Mouse (Mus musculus): ENCODE measurements around the gene Lhfpl5.
"Not testable (repeated sequence)": the region's sequence is repeated elsewhere in the genome, so short reads cannot be mapped to it uniquely, and the experiment has no call there.

Lhfpl5 gene

DNA sequence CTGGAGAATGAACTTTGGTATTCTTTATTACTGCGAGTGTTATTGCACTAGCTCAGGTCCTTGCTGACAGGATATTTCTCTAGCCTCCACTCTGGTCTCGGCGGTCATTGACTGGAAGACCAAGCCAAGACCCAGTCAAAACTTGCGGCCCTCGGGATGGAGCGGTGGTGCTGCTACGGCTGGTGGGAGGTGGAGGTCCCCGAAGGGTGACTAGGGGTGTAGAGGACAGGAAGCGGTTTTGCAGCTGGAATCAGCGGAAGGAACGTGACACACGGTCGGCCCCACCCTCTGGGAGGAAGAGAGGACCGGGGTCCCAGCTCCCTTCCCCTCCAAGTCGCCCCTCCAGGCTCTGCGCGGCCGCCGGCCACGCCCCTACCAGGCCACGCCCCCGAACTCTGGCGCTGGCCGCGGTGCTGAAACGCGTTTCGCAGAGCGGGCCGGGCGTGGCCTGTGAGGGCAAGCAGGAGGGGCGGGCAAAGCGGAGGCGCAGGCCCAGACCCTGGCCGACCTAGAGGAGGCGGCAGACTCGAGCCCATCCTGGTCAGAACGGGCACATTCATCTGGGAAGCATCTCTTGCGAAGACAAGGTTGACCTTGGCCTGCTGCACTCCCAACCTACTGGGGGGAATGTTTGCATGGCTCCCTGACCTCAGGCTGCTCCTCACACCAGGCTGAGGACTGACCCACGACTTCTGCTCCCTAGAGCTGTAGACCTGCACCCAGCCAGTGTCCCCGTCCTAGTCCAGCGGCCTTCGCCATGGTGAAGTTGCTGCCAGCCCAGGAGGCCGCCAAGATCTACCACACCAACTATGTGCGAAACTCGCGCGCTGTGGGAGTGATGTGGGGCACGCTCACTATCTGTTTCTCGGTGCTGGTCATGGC is at the start of gene Lhfpl5:
Gene Lhfpl5, plus strand, starts transcription at position 398 of the 882 bp plus-strand sequence.
- peak; percentile 85 for DNase-seq (ENCODE audit: low spot score)

DNA sequence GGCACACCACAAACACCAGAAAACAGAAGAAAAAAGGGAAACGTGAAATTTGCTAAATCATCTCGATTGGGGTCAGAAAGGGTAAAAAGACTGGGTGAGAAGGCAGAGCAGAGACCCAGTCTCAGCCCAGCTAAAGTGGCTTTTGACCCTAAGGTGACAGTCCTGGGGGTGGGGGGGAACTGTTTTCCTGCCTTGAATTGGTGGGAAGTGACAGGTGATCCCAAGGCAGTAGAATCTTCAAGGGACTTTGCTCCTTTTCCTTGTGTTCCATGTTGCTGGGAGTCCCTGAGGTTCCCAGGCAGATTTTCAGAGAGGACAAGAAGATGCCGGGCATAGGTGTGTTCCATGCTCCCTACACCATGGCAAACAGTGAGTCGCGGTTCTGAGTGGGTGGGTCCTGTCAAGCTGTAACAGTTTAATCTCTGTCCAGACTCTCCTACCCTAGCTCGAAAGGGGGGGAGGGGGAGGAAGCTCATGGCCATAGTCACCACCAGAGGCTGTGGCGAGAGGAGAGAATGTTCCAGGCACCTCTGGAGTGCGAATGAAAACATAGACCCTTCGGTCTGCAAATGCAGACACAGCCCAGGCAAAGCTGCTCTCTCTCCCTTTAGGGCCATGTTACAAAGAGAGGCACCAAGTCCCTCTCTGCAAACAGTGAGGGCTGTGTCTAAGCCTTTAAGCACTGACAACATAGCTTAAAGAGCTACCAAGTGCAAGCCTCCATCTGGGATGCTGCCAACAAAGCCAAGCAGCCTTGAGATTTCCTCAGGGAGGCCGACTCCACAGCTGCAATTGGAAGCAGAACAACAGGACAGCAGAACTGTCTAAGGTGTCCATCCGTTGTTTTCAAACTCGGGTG is 48.0 kb upstream of the Lhfpl5 start:
- DNase-seq (ENCODE audit: low spot score): no peak

DNA sequence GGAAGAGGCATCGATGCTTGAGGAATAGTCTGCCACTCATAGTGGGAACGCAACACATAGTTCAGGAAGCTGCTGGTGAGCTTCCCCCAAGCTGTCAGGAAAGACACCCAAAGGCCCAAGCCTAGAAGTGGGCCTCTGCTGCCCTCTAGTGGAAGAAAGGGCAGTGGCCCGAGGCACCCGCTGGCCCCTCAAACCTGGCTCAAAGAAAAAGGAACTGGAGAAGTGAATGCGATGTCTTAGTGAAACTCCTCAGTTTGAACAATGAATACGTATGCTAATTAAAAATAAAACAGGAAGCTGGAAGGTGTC is 47.4 kb upstream of the Lhfpl5 start:
- peak; percentile 92 for DNase-seq (ENCODE audit: low spot score)

DNA sequence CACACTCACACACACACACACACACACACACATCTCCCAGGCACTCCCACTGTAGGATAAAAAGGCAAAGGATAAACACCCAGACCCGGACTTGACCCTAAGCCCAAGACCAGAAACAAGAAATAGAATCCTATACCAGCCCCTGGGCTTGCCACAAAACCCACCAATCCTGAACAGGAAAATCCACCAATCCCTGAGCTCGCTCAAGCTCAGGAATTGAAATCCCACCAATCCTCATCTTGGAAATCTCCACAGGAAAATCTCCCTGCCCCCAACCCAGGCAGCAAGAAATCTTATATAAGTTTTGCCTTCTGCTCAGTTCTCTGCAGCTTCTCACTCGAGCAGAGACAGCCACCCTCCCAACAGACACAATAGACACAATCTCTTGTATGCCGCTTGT is 46.3 kb upstream of the Lhfpl5 start:
- no peak for DNase-seq (ENCODE audit: low spot score)

DNA sequence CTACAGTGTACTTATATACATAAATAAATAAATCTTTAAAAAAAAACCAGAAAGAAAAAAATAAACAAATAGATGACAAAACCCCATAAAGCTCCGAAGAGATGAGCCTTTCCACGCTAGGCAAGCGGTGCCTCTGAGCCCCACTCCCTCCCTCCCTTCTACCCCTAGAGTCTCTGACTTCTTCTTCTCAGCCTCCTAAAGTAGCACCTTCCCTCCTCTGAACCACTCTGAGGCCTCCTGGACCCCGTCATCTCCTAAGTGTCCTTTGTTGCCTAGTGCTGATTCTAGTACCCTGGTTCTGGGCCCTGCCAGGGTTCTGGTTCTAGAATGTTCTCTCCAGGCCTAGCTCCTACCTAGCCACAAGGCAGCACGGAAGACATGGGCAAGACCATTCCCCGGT is 44.9 kb upstream of the Lhfpl5 start, which contains the start of gene Armc12:
Gene Armc12, plus strand, starts transcription at position 301 of the 400 bp plus-strand sequence.
- DNase-seq (ENCODE audit: low spot score): no peak

DNA sequence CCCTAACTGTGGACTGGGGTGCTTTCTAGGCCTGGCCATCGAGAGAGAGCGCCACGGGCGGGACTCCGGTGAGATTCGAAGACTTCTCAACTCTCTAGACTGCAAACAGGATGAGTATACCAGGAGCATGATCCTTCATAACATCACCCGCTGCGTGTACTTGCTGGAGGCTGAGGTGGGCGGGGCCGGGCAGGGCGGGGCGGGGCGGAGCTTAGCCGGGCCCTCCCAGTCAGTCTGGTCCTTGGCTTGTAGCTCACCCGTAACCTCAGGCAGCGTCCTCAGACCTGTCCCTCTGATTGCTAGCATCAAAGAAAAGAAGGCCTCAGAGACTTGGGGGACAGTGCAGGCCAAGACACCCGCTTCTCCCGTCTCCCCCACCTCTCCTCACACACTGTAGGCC is 43.5 kb upstream of the Lhfpl5 start:
- peak; percentile 58 for DNase-seq (ENCODE audit: low spot score)

DNA sequence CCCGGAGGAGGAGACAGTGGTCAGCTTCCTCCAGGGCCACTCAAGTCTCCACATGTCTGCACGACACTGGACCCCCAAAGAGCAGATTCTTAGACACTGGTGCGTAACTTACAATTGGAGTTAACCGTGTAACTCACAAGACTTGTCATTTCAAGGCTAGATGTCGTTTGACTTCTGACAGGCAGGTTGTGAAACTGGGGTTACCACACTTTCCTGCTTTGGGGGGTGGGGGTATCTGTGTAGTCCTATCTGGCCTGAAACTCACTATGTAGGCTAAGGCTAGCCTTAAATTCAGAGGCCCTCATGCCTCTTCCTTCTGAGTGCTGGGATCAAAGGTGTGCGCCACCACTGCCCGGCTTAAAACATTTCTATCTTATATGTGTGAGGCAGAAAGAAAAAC is 42.9 kb upstream of the Lhfpl5 start:
- no peak for DNase-seq (ENCODE audit: low spot score)

DNA sequence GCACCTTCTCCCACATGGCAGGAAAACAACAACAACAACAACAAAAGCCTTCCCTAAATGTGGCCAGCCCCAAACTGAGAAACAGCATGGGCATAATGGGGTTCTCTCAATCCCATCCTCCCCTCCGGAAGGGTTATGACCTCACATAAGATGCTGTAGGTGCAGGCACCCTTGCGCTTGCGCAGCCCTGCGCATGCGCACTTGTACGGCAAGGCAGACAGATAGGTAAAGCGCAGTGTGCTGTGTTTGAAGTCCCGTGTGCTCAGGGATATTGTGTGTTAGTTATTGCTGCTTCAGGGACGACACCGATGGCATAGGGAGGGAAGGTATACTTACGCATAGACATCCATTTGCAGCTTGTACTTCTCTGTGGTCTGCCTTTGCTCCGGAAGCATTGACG is 42.1 kb upstream of the Lhfpl5 start:
- no peak for DNase-seq (ENCODE audit: low spot score)

DNA sequence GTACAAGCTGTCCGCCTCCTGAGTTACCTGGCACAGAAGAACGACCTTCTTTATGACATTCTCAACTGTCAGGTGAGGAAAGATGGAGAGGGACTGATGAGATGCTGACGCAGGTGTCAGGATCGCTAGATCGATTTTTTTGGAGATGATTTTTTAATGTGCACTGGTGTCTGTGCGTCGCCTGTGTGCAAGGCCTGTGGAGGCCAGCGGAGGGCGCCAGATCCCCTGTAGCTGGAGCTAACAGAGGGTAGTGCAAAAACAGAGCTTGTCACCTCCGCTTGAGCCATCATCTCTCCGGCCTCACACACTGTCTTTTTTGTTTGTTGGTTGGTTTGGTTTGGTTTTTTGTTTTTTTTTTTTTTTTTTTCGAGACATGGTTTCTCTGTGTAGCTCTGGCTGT is 37.6 kb upstream of the Lhfpl5 start:
- no peak for DNase-seq (ENCODE audit: low spot score)

DNA sequence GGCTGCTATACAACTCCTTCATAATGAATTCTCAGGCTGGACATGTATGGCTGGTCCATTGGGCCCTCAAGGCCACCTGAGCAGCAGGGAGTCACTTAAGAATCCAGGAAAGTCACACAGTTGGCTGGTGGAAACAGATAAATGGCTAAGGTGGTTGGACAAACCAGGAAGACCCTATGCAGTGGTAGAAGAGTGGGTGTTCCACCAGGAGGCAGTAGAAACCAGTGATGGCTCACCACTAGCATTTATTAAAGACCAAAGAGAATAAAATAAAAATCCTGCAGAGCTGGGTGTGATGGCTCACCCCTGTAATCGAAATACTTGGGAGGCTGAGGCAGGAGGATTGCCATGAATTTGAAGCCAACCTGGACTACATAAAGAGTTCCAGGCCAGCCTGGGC is 28.5 kb upstream of the Lhfpl5 start:
- no peak for DNase-seq (ENCODE audit: low spot score)

DNA sequence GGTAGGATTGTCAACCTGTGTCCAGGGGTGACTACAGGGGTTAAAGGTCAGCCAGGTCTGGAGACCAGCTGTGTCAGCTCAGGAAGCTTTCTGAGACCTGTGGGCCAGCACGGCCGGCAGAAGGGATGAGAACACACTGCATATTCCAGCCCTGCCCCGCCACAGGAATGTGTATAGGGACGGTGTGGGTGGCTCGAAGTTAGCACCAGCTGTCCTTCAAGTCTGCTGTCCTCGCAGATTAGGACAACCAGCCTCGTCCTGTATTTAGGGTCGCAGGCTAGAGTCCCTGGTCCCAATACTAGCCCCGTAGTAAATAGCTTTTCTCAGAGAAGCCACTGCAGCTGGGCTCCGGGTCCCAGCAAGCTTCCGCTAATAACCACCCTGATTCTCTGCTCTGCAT is 26.9 kb upstream of the Lhfpl5 start:
- DNase-seq (ENCODE audit: low spot score): no peak

DNA sequence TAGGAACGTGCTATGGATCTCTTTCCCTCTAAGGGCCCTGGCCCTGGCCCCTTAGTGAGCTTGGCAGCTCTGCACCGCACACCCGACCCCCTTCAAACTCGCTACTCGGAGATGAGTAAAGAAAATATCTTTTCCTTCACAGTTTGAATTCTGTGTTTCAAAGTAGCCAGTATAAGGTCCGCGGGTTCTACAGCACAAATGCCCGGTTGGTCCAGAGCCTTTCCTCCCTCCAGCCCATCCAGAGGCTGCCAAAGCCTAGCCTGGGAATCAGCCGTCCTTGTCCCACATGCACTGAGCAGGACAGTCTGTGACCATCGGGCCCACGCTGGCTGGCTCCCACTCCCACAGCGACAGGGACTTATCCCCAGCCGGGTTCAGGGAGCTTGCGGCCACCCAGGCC is 26.3 kb upstream of the Lhfpl5 start, which contains the start of gene Clpsl2:
Gene Clpsl2, plus strand, starts transcription at position 301 of the 400 bp plus-strand sequence.
- no peak for DNase-seq (ENCODE audit: low spot score)

DNA sequence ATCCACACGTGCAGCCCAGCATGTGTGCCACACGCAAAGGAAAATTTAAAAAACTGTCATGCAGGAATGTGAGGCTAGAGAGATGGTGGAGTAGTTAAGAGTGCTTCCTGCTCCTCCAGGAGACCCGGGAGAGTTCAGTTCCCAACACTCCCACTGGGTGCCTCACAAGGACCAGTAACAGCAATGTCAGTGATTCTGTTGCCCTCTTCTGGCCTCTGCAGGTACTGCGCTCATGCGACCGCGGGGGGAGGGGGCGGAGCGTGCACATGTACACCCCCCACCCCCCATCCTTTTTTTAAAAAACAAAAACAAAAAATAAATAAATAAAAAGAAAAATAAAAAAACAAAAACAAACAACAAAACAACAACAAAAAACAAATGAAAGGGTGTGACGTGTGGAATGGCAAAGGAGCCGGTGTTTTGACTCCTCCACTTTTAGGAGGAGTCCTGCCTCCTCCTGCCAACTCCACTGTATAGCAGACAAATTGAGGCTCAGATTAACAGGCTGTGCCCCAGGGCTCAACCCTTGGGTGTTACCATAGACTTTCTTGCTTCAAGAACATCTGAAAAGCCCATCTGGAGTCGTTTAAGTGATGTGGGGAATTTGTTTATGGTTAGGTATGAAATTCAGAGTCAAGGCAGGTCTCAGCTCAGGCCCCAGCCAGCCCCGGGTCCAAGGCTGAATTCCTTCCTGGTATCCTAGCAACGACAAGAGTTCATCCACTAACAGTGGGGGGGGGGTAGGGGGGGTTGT is 22.2 kb upstream of the Lhfpl5 start:
- peak; percentile 76 for DNase-seq (ENCODE audit: low spot score)

DNA sequence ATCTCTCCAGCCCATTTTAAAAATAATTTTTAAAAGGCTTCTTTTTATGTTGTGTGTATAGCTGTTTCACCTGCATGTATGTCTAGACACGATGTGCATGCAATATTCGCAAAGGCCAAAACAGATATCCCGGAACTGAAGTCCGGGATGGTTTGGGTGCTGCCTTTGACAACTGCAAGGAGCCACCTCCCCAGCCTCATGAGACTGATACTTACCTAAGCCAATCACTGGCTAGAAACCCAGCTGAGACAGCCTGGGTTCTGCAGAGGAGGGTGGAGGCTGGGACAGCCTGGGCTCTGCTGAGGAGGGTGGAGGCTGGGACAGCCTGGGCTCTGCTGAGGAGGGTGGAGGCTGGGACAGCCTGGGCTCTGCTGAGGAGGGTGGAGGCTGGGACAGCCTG is 21.4 kb upstream of the Lhfpl5 start:
- DNase-seq (ENCODE audit: low spot score): not testable (repeated sequence)

DNA sequence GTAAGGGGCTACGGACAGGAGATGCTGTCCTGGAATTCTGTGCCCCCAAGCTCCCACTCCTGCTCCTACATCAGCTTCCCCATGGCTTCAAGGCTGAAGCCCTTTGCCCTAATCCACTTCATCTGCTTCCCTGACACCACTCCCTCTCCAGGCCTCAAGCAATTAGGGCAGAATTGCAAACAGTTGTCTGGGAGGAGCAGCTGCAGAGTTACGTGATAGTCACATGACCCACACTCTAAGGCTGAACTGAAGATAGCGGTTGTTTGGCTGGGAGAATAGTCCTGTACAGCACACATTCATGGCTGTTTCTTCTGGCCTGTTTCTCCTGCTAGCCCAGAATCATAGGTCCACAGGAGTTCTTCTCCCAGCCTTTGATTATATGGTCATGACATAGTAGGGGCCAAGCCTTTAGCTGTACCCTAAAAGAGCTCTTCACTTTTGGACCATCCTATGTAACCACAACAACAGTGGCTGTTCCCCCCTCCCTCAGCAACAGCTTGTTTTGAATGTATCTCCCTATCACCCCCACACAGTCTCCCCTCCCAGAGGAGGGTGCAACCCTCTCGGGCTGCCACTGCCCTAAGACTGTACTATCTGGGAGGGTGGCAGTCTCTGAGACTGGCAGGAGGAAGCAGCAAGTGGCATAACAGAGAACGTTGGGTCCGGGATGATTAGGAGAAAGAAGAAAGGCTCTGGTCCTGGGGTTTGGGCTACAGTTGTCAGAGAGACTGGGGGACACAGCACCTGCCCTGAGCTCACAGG is 18.6 kb upstream of the Lhfpl5 start:
- DNase-seq (ENCODE audit: low spot score): peak; percentile 52

DNA sequence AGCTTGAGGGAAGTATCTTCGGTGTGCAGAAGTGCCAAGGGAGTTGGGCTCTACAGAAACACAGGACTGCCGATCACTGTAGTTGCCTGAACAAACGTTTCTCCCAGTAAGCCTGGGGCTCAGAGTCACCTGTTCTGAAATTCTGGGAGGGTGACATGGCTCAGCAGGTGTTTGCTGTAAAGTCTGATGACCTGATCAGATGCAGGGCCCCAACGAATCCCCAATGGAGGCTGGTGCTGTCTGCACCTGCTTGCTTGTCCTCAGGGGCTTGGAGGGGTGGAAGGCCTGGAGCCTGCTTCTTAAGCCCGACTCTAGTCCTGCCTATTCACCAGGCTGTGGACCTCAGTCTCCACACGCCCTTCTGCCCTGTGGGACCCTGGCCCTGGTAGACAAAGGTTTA is 17.7 kb upstream of the Lhfpl5 start:
- no peak for DNase-seq (ENCODE audit: low spot score)

DNA sequence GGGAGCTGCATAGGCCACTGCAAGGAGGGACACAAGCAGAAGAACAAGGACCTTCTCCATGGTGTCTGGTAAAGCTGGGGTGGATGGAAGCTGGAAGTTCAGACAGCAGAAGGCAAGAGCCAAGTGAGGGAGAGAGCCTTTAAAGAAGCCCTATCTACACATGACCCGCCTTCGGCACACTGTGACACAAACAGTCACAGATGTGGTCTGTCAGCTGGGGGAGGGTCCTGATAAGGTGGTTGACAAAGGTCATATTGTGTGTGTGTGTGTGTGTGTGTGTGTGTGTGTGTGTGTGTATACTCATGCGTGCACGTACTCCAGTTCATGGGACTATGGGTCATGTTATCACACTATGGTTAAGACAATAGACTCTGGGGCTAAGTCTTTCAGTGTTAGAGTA is 14.8 kb upstream of the Lhfpl5 start, which contains the start of gene Clps:
Gene Clps, minus strand, starts transcription at position 169 of the 400 bp plus-strand sequence.
- DNase-seq (ENCODE audit: low spot score): no peak

DNA sequence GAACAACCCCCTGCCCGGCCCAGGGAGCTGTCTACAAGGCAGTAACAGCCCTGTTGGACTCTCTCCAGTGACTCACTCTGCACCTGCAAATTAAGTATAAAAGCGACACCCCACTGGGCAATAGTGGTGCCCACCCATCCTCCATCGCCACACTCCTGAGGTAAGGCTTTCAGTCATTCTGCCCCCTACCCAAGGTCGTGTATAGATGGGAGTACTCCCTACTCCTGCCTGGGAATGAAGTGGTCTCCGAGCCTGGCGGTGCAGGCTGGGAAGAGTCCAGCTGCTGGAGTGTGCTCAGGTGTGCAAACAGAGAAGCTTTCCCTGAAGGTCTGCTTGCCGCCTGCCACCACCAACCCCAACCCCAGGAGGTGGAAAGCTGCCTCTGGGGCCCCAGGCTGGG is 13.8 kb upstream of the Lhfpl5 start:
- DNase-seq (ENCODE audit: low spot score): no peak

DNA sequence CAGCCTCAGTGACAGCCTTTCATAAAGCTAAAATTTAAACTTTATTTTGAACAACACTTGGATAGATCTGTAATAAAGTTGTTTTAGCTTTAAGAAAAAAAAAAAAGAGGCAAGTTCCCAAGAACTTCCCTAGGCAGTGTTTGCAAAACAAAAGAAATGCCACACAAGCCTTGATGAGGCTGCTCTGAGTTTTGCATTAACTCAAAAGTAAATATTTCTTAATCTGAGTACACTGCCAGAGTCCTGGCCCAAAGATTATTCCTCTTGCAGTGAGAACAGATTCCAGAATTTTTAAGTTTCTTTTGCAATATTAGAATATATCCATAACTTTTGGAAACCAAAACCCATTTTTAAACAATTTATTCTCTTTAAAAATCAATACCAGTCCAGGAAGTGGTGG is 10.3 kb upstream of the Lhfpl5 start:
- DNase-seq (ENCODE audit: low spot score): no peak

DNA sequence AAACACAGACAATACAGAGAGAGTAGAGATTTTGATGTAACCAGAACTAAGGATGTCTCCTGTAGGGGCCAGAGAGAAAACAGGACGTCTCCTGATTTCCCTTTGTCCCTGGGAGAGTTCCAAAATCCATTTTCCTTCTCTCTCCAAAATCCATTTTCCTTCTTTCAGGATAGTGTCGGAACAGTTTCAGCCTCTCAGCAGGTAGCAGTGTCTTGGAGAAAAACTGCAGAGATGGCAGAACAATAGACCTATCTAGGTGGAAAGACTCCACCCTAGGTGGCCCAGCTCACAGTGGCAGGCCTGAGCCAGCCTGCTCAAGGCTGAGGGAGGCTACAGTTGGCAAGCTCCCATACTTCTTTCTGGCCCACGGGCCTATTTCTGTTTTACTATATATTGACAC is 7.9 kb upstream of the Lhfpl5 start:
- DNase-seq (ENCODE audit: low spot score): no peak

DNA sequence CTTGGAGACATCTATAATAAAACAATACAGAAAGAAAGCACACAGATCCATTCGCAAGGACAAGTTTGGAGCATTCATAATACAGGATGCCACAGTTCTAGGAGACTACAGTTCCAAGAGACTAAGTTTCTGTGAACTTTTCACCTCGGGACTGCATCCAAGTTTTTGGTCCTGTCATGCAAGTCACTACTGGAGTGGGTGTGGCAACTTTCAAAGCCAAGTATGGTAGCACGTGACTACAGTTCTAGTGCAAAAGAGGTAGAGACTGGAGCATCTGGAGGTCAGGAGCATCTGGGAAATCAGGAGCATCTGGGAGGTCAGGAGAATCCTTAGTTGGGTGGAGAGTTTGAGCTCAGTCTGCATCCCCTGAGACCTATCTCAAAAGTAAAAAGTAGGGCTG is 3.6 kb upstream of the Lhfpl5 start:
- DNase-seq (ENCODE audit: low spot score): no peak

DNA sequence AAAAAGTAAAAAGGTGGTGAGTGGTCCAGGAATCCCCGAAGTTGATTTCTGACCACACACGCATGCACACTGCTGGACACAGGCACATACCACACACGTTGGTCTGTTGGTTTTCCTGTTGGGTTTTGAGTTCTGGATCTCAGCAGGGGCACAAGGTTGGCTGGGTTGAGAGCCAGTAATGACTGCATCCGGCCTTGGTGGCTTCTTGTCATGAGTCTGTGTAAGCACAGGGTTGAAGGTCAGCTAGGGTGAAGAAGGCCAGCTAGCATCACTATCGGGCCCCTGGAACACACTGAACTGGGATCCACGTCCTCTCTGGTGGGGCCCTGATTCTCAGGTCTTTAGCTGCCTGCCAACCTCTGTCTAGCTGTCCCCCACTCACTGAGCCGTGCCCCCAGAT is 2.9 kb upstream of the Lhfpl5 start:
- DNase-seq (ENCODE audit: low spot score): no peak
